19 mouse cellular contexts compared by ENCODE assay signal in the genomic region with DNA sequence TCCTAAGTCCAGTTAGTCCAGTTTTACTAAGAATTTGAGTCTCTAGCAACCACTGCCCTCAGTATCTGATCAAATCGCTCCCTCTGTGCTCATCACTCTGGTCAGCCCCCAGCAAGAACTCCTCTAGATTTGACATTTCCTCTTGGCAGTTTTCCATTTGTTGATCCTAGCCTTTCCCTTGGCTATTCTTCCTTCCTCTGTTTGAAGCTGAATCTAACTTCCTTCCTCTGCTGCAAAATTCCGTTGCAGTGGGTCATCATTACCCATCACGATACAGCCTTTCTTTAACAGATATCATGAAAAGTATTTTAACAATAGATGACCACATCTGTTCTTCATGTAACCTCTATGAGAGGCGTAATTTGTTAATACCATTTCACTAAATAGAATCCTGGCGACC. TPM values are rescaled to one million over a fixed set of nuclear protein-coding genes. Genes with fewer than 3 reads are reported as not detected.
DNase-seq lines count a peak whose midpoint lies in the region; ATAC-seq and TF ChIP-seq lines count a peak whose summit lies in the region.
"Had no signal": no experiment of that assay in that cellular context is flagged by ENCODE, and none has a peak within 500 bp of the region (broad histone marks: within the 10 kb centered on the region; RNA-seq: fewer than 3 reads in every experiment).

No protein-coding gene starts in this region.

- no peaks in the 10 kb centered on the region for H3K4me1 ChIP-seq in heart, embryonic 12.5 days (replicated peaks)
- H3K4me1 ChIP-seq in embryonic fibroblast, embryonic 13.5 days (ENCODE audit: control insufficient read depth, insufficient read depth, low read length): no peaks in the 10 kb centered on the region
- H3K4me1 ChIP-seq: forebrain, embryonic 12.5 days; hindbrain, embryonic 10.5 days; limb, embryonic 15.5 days had no signal

- 55% methylated on average over 5 of the region's 5 CpGs for whole genome bisulfite sequencing in heart, embryonic 12.5 days
- WGBS in macrophage (ENCODE audit: missing documents): 79% methylated on average over 5 of the region's 5 CpGs

- no peaks in the 10 kb centered on the region for H3K27me3 ChIP-seq in heart, embryonic 12.5 days (replicated peaks)
- H3K27me3 ChIP-seq: forebrain, embryonic 12.5 days; limb, embryonic 15.5 days; liver, embryonic 15.5 days had no signal

- no peak for TF ChIP-seq CTCF in embryonic fibroblast, embryonic 13.5 days (IDR thresholded peaks at IDR 0.05; ENCODE audit: borderline replicate concordance, insufficient read depth, low read length)

- DNase-seq in heart, adult 9 months (ENCODE audit: low spot score in 2 of 2): peak; percentile 34 to 62
- peak; percentile 23 for DNase-seq in kidney, postnatal 14 days
- no peak for DNase-seq in kidney, adult 18-20 months
- no peak for DNase-seq in right cerebral cortex, postnatal 25 days
- DNase-seq: adrenal gland, postnatal 10 days; cerebellum, adult 11 months; cerebellum, postnatal 14 days; gastrocnemius, adult 2 months; retina, postnatal 1 day had no signal

- H3K36me3 ChIP-seq in heart, embryonic 12.5 days: no peaks in the 10 kb centered on the region
- no peaks in the 10 kb centered on the region for H3K36me3 ChIP-seq in macrophage (ENCODE audit: inconsistent target)
- H3K36me3 ChIP-seq: forebrain, embryonic 12.5 days; hindbrain, embryonic 10.5 days; limb, embryonic 15.5 days; liver, embryonic 15.5 days had no signal

- H3K9ac ChIP-seq in heart, embryonic 12.5 days: no peak overlapping the region
- H3K9ac ChIP-seq: forebrain, embryonic 12.5 days; limb, embryonic 15.5 days; liver, embryonic 15.5 days had no signal

- H3K4me3 ChIP-seq in heart, embryonic 12.5 days: no peak overlapping the region
- H3K4me3 ChIP-seq in embryonic fibroblast, embryonic 13.5 days (ENCODE audit: insufficient read depth, low read length): no peak overlapping the region
- H3K4me3 ChIP-seq in macrophage (ENCODE audit: inconsistent target): no peak overlapping the region
- H3K4me3 ChIP-seq: forebrain, embryonic 12.5 days; gastrocnemius, adult 2 months; hindbrain, embryonic 10.5 days; limb, embryonic 15.5 days; liver, embryonic 15.5 days had no signal

- no peak overlapping the region for H3K27ac ChIP-seq in heart, embryonic 12.5 days (ENCODE audit: poor library complexity, severe bottlenecking)
- peak overlapping the region; percentile 40; the same call in 1 of the 2 replicates for H3K27ac ChIP-seq in embryonic fibroblast, embryonic 13.5 days (ENCODE audit: insufficient read depth, low read length)
- peak overlapping the region; percentile 25 for H3K27ac ChIP-seq in macrophage
- H3K27ac ChIP-seq: forebrain, embryonic 12.5 days; hindbrain, embryonic 10.5 days; hindbrain, postnatal 0 days; limb, embryonic 15.5 days; liver, embryonic 15.5 days; stomach, postnatal 0 days had no signal

- H3K79me2 ChIP-seq in macrophage (ENCODE audit: inconsistent target): no peaks in the 10 kb centered on the region

- no peak for ATAC-seq in heart, embryonic 12.5 days (ENCODE audit: insufficient number of reproducible peaks, low FRiP score)
- ATAC-seq: hindbrain, postnatal 0 days had no signal

- 0 out of 2 replicates have a peak, but pooled peaks cover 2% of the 10 kb centered on the region for H3K9me3 ChIP-seq in heart, embryonic 12.5 days (replicated peaks)
- H3K9me3 ChIP-seq: forebrain, embryonic 12.5 days; hindbrain, embryonic 10.5 days; limb, embryonic 15.5 days; liver, embryonic 15.5 days had no signal

- no peak for TF ChIP-seq POLR2A in embryonic fibroblast, embryonic 13.5 days (IDR thresholded peaks at IDR 0.05; ENCODE audit: low read depth, low read length)

- H3K4me2 ChIP-seq in heart, embryonic 12.5 days: no peak overlapping the region
- H3K4me2 ChIP-seq: forebrain, embryonic 12.5 days; limb, embryonic 15.5 days; liver, embryonic 15.5 days; midbrain, embryonic 11.5 days had no signal

RNA-seq across cellular contexts. Expression of a gene that starts 2.5 kb away (rescaled TPM):
- polyA plus RNA-seq in heart, embryonic 12.5 days (2016; fragmentation: Nextera tagmentation; extraction: Ambion mirVana): 11.5 and 12.1 TPM in 2 replicates
- polyA plus RNA-seq in embryonic fibroblast, embryonic 13.5 days (2011; ENCODE audit: insufficient read length, low read depth, missing spikeins): 41.0 and 47.4 TPM in 2 replicates
- total RNA-seq in macrophage (2018; cell fraction: chromatin; rRNA removed): 100 to 1,000 TPM; 101 to 244 (median 156) TPM
- 10 to 100 TPM; 39.4 to 64.8 (median 53.8) TPM for total RNA-seq in macrophage (2018; cell fraction: cytosol; rRNA removed)
- 100 to 1,000 TPM; 105 to 262 (median 132) TPM for total RNA-seq in macrophage (2018; cell fraction: nucleus; rRNA removed)
- 34.2 to 43.8 TPM (median 34.9 TPM) in 3 replicates for polyA plus RNA-seq in macrophage (2018)

Comparison
In these comparisons a context has a peak if more than half of its experiments do, and no peak if none do; other contexts are left out.
1. DNase-seq: peak in heart, adult 9 months (2 of 2) and kidney, postnatal 14 days (single experiment); none in kidney, adult 18-20 months (single experiment) and right cerebral cortex, postnatal 25 days (single experiment).